Mouse (Mus musculus) heart, embryonic 14.5 days (tissue): Measurements from ENCODE around the gene S100a5. TPM values are rescaled to one million over a fixed set of nuclear protein-coding genes. Genes with fewer than 3 reads are reported as not detected.
A peak's percentile ranks its signal among the peaks of the same experiment; 100 is the strongest.

ENCODE experiments used
- ATAC-seq: fragments of 200-750 bp; cut with Nextera tagmentation; 2 replicates; pipeline ENCODE4 v1.8.0; 2017; ENCODE audit warnings: low read depth, moderate TSS enrichment; ENCODE audit not compliant: insufficient number of reproducible peaks, insufficient read depth, low FRiP score
- H3K27ac ChIP-seq, 2 experiments: fragments of 200-500 bp in 1 of 2; fragments of 300-500 bp in 1 of 2; sonication (generic) in 1 of 2; replicated peaks in 1 of 2; 2 replicates each; pipeline ENCODE4 v1.5.1; 2012 to 2014; ENCODE audit warnings: low read depth in 2 of 2, low read length in 2 of 2, control low read depth in 1 of 2, mild to moderate bottlenecking in 1 of 2, mixed read lengths in 1 of 2; ENCODE audit not compliant: control insufficient read depth in 1 of 2, insufficient read depth in 1 of 2
- H3K27me3 ChIP-seq: fragments of 300-500 bp; sonication (generic); 2 replicates; pipeline ENCODE4 v1.6.1; 2014; ENCODE audit warnings: mild to moderate bottlenecking, low read length, control low read depth; ENCODE audit not compliant: control insufficient read depth, insufficient read depth
- H3K36me3 ChIP-seq: fragments of 300-500 bp; sonication (generic); 2 replicates; pipeline ENCODE4 v1.6.1; 2014; ENCODE audit warnings: mild to moderate bottlenecking, control low read depth, low read length, mixed read lengths; ENCODE audit not compliant: control insufficient read depth, insufficient read depth
- H3K4me1 ChIP-seq, 2 experiments: fragments of 200-500 bp in 1 of 2; fragments of 300-500 bp in 1 of 2; sonication (generic) in 1 of 2; 2 replicates each; pipeline ENCODE4 v1.6.1; 2012 to 2014; ENCODE audit warnings: low read length in 2 of 2, control low read depth in 1 of 2, mixed read lengths in 1 of 2; ENCODE audit not compliant: control insufficient read depth in 2 of 2, insufficient read depth in 2 of 2
- H3K4me2 ChIP-seq: fragments of 300-500 bp; sonication (generic); 2 replicates; pipeline ENCODE4 v1.6.1; 2014; ENCODE audit warnings: mild to moderate bottlenecking, low read length
- H3K4me3 ChIP-seq, 2 experiments: fragments of 200-500 bp in 1 of 2; fragments of 300-500 bp in 1 of 2; sonication (generic) in 1 of 2; 2 replicates each; pipeline ENCODE4 v1.5.1; 2012 to 2014; ENCODE audit warnings: low read length in 2 of 2, mild to moderate bottlenecking in 2 of 2, control low read depth in 1 of 2, low read depth in 1 of 2, moderate library complexity in 1 of 2; ENCODE audit not compliant: control insufficient read depth in 1 of 2, insufficient read depth in 1 of 2
- H3K9ac ChIP-seq: fragments of 300-500 bp; sonication (generic); 2 replicates; pipeline ENCODE4 v1.6.1; 2014; ENCODE audit warnings: mild to moderate bottlenecking, low read length
- H3K9me3 ChIP-seq: fragments of 300-500 bp; sonication (generic); 2 replicates; pipeline ENCODE4 v1.6.1; 2016; ENCODE audit warnings: low read length, control low read depth; ENCODE audit not compliant: control insufficient read depth
- WGBS: fragments of 180-500 bp; shearing (Covaris S2); extraction: QIAGEN DNeasy Blood & Tissue Kit; methylation state at CpG from one replicate; pipeline ENCODE4 v1.1.7; 2014; 5-methylcytosine and 5-hydroxymethylcytosine counted together
- polyA plus RNA-seq: library from polyadenylated mRNA; unstranded; fragments of >200 nt; fragmentation: Nextera tagmentation; extraction: Ambion mirVana; gene quantifications from 2 replicates; pipeline ENCODE4 v1.2.1, GENCODE M21; 2014

Gene S100a5
- polyA plus RNA-seq, 1 experiment from 2014 or later = not detected

DNA sequence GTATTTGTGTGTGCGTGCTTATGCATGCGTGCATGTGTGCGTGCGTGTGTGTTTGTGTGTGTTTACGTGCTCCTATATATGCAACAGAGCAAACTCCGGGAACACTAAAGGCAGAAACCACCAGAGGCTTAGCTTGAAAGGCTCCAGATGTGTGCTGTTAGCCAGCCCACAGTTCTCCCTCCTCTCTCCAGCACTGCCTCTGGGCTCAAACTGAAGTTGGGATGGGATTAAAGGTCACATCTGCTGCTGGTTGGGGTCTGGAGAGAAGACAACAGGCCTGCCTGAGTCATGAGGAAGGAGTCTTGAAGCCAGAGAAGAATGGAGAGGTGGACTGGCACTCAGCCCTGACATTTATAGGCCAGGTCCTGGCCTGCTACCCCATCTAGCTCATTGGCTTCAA is 2.1 kb upstream of the S100a5 start:
- Histone ChIP-seq H3K4me2 (no peak overlapping the region), H3K4me3 (no peak overlapping the region), H3K27ac (no peak overlapping the region), H3K4me1 (peaks cover 16% of the 10 kb centered on the region in 2 experiments), H3K9ac (no peak overlapping the region), H3K27me3 (no peaks in the 10 kb centered on the region), H3K36me3 (no peaks in the 10 kb centered on the region), H3K9me3 (no peaks in the 10 kb centered on the region)
- WGBS = 94% methylated on average over 6 of the region's 6 CpGs
- ATAC-seq = no peak

DNA sequence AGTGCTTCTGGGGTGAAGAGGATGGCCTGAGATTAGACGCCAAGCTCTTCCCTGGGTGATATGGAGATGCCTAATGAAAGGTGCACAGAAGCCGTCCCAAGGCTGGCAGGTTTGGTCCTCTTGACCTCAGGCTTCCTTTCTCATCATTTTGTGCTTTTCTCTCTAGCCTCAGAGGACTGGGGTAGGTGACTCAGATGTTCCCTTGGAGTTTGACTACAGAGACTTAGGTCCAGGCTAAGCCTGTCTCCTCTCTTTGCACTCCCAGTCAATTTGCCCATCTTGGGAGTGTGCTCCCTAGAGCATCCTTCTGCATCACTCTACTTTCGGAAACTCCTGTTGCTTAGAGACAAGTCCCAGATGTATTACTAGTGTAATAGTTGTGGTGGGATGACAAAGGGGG is 962 bp upstream of the S100a5 start:
- Histone ChIP-seq H3K27me3 (no peaks in the 10 kb centered on the region), H3K36me3 (no peaks in the 10 kb centered on the region), H3K4me1 (peaks cover 16% of the 10 kb centered on the region in 2 experiments), H3K4me2 (no peak overlapping the region), H3K9ac (no peak overlapping the region), H3K27ac (no peak overlapping the region), H3K9me3 (no peaks in the 10 kb centered on the region), H3K4me3 (no peak overlapping the region)
- WGBS = 72% methylated on average over 3 of the region's 3 CpGs
- ATAC-seq = no peak

DNA sequence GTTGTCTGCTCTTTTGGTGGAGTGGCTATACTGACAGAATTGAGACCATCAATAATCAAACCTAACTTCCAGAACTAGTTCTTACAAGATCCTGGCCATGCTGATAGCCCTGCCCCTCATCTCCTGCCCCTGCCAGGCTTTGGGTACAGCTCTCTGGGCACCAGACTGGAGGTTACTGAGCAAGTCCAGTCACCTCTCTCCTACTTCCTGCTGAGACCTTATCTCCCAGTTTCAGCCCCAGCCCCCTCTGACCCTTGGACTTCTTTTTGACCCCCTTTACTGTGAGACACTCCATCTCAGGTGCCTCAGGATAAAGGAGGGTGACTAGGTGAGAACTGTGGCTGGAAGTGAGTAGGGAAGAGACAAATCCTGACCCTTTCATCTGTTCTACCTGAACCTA is 779 bp downstream of the S100a5 start:
- peaks cover 14 to 15% of the 10 kb centered on the region in 2 experiments for H3K4me1 ChIP-seq
- no peak for ATAC-seq

GRCm38 (mm10) chr3:90611494-90611893 is 3.2 kb downstream of the S100a5 start:
- Histone ChIP-seq H3K9me3 (no peaks in the 10 kb centered on the region), H3K27me3 (peaks cover 4% of the 10 kb centered on the region), H3K27ac (no peak overlapping the region), H3K4me3 (no peak overlapping the region), H3K36me3 (no peaks in the 10 kb centered on the region), H3K4me2 (no peak overlapping the region), H3K4me1 (peaks cover 5 to 12% of the 10 kb centered on the region in 2 experiments; a peak in 3 of 4 replicates), H3K9ac (no peak overlapping the region)
- ATAC-seq = no peak
- WGBS = 76% methylated on average over 3 of the region's 3 CpGs

More for the DNA sequence above, 779 bp downstream of the S100a5 start:
- Histone ChIP-seq H3K27me3 (peaks cover 4% of the 10 kb centered on the region), H3K4me2 (no peak overlapping the region), H3K9ac (no peak overlapping the region), H3K36me3 (no peaks in the 10 kb centered on the region), H3K9me3 (no peaks in the 10 kb centered on the region), H3K4me3 (no peak overlapping the region), H3K27ac (no peak overlapping the region)

- H3K4me2 ChIP-seq = no peak overlapping the region
- WGBS = 63% methylated on average over 4 of the region's 4 CpGs
Observed at GRCm38 (mm10) chr3:90612061-90612460, 3.7 kb downstream of the S100a5 start.

DNA sequence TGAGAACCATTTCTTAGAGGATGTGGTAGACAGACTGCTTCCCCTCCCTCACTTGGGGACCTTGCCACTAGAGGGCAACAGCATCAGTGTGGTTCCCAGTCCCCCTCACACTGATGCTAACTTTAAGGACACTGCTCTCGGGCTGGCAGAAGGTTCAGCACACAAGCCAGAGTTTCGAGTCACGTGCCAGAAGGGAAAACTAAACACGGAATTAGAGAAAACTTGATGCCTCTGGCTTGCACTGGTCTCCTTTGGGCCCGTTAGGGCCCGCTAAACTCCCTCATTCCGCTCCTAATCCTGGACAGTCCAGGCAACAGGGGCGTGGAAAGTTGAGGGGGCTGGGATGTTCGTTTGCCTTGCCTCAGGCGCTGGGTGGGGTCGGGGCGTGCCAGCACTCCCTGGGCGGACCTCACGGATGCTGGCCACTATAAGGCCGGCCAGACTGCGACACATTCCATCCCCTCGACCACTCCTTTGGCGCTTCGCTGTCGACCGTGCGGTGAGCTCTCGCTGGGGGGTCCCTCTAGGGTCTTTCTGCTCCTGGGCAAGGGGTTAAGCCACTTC is 4.5 kb downstream of the S100a5 start, which contains the start of gene S100a6:
Gene S100a6, plus strand, starts transcription at position 155 of the 564 bp plus-strand sequence.
- WGBS = under 1% methylated on average over 23 of the region's 23 CpGs
- Histone ChIP-seq H3K36me3 (no peaks in the 10 kb centered on the region), H3K27me3 (peaks cover 4% of the 10 kb centered on the region), H3K27ac (no peak within 1 kb of the TSS), H3K4me2 (peak within 1 kb of the TSS; percentile 82), H3K4me1 (peaks cover 5 to 12% of the 10 kb centered on the region in 2 experiments; a peak in 3 of 4 replicates), H3K9ac (peak within 1 kb of the TSS; percentile 57; the same call in 1 of the 2 replicates), H3K9me3 (no peaks in the 10 kb centered on the region), H3K4me3 (peak within 1 kb of the TSS; percentile 36 to 41)
- peak; percentile 51; the same call in 1 of the 2 replicates for ATAC-seq

More at GRCm38 (mm10) chr3:90612061-90612460, 3.7 kb downstream of the S100a5 start:
- Histone ChIP-seq H3K27me3 (peaks cover 4% of the 10 kb centered on the region), H3K27ac (no peak overlapping the region), H3K4me1 (peaks cover 5 to 12% of the 10 kb centered on the region in 2 experiments; a peak in 3 of 4 replicates), H3K9me3 (no peaks in the 10 kb centered on the region), H3K4me3 (no peak overlapping the region), H3K9ac (no peak overlapping the region), H3K36me3 (no peaks in the 10 kb centered on the region)
- ATAC-seq = no peak

DNA sequence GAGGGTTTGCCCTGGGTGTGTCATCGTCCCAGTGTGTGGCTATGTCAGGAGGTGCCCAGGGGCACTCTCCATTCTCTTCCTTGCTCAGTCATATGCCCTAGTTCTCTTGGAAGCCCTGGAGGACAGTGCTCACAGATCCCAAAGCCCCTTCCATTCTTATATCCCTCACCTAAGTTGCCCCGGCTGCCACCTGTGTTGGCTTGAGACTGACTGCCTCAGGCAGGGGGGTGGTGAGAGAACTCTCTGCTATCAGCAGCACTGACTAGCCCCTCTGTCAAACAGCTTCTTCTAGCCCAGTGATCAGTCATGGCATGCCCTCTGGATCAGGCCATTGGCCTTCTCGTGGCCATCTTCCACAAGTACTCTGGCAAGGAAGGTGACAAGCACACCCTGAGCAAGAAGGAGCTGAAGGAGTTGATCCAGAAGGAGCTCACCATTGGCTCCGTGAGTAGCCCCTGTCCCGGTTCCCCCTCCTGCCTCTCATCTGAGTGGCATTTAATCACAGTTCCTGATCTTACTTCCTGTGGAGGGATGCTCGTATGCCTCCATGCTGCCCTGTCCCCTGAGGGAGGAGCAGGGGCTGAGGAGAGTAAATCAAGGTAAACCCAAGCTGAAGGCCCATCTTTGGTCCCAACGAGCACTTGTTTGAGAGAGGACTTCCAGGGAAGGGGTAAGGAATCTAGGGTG is 5.3 kb downstream of the S100a5 start:
- Histone ChIP-seq H3K4me2 (peak overlapping the region; percentile 82), H3K27me3 (peaks cover 4% of the 10 kb centered on the region), H3K4me3 (peak overlapping the region in 1 of 2 experiments; percentile 36; a peak in 1 of 4 replicates), H3K9me3 (no peaks in the 10 kb centered on the region), H3K36me3 (no peaks in the 10 kb centered on the region), H3K9ac (peak overlapping the region; percentile 57; the same call in 1 of the 2 replicates), H3K27ac (no peak overlapping the region), H3K4me1 (peaks cover 5 to 12% of the 10 kb centered on the region in 2 experiments; a peak in 3 of 4 replicates)
- no peak for ATAC-seq
- WGBS = 58% methylated on average over 7 of the region's 7 CpGs
